Mouse (Mus musculus): ENCODE data around the gene Slc25a30.

The Slc25a30 gene

DNA sequence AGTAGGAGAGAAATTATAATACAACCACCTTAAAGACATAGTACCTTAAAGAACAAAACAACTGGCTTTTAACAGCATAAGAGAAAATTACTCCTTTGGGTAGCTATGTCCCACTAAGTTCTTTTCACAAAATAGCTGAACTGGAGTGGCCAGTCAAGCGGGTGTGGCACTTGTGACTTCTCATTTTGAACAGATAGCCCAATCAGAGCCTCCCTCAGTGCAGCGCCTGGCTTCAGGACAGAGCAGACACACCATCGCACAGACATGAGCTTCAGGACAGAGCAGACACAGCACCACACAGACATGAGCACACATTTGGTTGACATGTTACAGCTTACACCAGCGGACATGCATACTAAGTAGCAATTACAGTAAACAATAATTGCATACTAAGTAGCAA, 35.8 kb downstream of the Slc25a30 start:
- in situ Hi-C loops (cut with MboI; ENCODE audit: low sequenced_read_pairs) = no loop called here

DNA sequence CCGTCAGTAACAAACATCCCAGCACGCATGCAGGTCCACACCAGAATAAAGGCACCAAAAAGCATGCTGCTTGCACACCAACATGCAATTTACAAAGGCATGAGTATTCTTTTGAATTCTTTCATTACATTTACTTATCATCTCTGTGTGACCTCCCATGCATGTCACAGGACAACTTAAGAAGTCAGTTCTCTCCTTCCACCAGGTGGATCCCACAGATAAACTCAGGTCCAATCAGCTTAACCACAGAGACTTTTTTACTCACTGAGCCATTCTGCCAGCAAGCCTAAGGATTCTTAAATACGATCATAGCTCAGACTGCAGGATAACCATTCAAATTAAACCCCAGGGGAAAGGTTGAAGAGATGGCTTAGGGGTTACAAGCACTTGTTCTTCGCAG, 37.7 kb downstream of the Slc25a30 start:
- in situ Hi-C loops (cut with MboI; ENCODE audit: low sequenced_read_pairs) = loop anchor here (10.0 kb wide), 1 partner anchor 704 kb away; no protein-coding TSS in a partner anchor

DNA sequence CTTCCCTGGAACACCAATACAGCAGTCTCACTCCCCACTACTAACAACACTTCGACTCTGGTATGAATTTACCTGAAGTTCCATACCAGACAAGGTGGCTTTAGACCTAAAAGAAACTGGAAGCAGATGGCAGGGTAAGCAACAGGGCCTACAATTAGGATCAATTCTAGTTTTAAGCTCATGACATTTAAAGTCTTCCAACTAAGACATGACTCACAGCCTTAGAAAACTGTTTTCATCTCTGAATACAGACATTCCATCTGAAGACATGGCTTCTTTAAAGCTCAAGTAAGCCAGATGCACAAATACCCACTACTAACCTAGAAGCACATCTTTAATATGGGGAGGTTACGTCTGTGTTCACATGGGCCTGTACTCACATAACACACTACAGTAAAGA, 38.9 kb downstream of the Slc25a30 start:
- in situ Hi-C loops (cut with MboI; ENCODE audit: low sequenced_read_pairs) = loop anchor here (10.0 kb wide), 1 partner anchor 703 kb away; no protein-coding TSS in a partner anchor

DNA sequence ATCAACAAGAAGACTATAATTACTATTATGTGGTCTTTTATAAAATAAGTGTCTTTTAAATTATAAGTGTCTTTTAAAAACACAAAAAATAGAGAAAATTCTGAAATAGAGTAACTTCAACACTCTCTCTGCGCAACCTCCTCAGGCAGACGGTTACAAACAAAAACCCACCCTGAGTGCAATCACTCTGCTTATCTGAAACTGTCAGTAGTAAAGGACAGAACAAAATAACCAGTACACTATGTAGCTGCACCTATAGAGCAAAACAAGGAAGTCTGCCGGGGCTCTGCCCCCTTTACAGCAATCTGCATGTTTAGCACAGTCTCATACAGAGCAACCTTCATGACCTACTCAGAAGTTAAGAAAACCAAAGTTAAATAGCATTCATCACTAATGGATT, 44.9 kb downstream of the Slc25a30 start:
- in situ Hi-C loops (cut with MboI; ENCODE audit: low sequenced_read_pairs) = loop anchor here (10.0 kb wide), 1 partner anchor 697 kb away; no protein-coding TSS in a partner anchor

DNA sequence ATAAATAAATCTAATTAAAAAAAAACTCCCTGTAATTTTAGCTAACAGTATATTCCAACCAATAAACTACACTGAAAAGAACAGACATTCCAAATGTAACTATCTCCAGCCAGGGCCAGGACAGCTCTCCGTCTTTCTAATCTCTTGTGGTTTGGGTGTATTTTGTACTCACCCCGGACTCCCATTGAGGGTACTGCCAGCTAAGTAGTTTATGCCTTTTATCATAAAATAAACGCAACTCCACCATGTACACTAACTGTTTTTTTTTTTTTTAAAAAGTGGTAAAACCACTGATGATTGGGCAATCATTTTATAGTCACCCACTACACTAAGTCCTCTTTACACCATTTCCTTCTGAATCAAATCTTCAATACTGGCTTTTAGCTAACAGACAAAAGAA, 51.2 kb downstream of the Slc25a30 start:
- in situ Hi-C loops (cut with MboI; ENCODE audit: low sequenced_read_pairs) = no loop called here

DNA sequence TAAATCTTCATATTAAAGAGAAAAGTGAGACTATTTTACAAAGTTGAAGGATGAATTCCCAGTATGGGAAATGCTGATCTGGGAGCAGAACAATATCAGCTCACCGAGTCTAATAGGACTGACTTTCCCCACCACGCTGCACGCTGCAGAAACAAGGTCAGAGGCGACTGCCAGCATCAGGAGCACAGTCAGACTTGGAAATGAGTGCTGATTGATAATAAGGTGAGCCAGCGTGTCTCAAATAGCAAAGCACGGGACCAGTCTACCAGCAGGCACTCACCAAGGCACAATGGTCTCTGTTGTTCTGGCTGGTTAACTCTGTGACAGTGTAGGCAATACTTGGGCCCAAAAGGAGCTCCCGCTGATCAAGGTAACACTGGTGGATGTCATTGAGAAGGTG, 54.2 kb downstream of the Slc25a30 start:
- in situ Hi-C loops (cut with MboI; ENCODE audit: low sequenced_read_pairs) = no loop called here

DNA sequence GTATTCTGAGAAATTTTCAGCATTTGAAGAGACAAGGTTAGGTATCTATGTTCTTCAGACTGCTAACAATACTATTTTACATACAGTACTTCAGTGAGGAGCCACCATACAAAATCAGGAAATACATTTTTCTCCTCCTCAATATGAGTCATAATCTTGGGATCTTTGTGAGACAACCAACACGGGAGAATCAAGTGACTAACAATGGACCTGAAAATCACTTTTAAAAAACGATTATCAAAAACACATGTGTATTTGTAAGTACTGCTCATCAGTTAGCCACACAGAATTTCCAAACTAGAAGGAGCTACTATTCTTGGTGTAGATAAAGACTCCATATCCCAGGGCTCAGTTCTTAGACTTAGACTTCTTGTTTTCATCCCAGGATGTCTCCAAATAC, 55.5 kb downstream of the Slc25a30 start:
- in situ Hi-C loops (cut with MboI; ENCODE audit: low sequenced_read_pairs) = no loop called here

DNA sequence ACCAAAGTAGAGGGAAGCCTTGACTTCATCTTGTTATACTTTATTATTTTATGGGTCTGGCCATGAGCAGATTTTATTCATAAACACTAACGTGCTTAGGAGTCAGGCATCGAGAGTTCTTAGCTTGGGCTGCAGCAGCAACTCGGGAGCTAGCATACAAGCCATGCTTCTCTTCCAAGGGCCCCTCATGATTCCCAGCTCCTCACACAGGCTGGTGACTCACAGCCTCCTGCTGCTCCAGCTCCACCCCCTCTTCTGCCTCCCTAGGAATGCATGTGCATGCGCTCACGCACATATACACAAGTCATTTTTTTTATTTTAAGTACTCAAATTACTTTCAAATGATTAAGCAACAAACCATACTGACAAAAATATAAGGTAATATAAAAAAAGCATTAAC, 58.7 kb downstream of the Slc25a30 start:
- in situ Hi-C loops (cut with MboI; ENCODE audit: low sequenced_read_pairs) = no loop called here

DNA sequence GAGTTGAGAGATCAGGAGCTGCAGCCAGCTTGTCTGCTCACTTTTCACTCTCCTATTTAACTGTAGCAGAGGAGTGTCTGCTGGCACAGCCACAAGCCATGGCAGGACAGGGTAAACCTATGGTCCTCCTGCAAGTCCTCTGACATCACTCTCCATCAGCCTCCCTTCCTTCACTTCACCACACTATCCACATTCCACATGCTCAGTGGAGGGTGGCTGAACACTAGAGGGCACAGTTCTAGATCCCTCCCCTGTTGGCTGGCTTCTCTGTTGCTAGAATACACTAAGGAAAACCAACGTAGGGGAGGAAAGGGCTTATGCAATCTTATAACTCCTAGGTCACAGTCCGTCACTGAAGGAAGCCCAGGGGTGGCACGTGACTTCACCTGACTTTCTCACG, 59.8 kb downstream of the Slc25a30 start:
- in situ Hi-C loops (cut with MboI; ENCODE audit: low sequenced_read_pairs) = no loop called here

DNA sequence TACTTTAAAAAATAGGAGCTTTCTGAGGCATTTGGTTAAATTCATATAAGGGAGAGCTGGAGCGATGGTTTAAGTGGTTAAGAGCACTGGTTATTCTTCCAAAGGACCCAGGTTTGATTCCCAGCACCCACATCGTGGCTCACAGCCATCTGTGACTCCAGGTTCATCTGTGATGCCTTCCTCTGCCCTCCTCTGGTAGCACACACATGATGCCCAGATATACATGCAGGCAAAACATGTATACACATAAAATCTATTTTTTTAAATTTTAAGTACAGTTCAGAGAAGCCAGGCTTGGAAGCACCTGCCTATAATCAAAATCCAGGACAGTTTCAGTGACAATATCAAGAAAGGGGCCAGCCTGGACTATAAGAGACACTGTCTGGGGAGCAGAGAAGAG, 64.0 kb downstream of the Slc25a30 start:
- in situ Hi-C loops (cut with MboI; ENCODE audit: low sequenced_read_pairs) = no loop called here

DNA sequence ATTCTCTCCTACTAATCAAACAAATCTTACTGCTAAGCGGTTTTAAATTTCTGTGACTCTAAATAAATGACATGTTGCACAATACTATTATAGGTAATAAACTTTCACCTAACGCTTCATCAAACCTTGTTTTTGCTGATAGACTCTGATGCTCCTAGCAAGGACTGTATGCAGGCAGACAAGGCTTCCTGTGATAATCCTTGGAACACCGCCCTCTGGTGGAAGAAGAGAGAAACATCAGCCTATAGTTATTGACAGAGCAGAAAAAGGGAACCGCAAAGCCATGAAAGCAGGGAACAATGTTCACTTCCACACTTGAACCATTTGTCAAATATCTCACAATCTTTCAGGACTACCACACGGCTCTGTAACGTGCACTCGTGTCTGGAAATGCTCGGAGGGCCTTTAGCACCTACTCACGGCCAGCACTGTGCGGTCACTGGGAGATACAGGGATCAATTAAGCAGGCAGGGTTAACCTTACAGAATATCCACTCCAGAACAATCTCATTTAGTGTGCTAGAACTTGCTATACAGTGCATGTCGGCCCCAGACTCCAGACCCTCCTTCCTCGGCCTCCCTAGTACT, 64.8 kb downstream of the Slc25a30 start:
- in situ Hi-C loops (cut with MboI; ENCODE audit: low sequenced_read_pairs) = no loop called here

DNA sequence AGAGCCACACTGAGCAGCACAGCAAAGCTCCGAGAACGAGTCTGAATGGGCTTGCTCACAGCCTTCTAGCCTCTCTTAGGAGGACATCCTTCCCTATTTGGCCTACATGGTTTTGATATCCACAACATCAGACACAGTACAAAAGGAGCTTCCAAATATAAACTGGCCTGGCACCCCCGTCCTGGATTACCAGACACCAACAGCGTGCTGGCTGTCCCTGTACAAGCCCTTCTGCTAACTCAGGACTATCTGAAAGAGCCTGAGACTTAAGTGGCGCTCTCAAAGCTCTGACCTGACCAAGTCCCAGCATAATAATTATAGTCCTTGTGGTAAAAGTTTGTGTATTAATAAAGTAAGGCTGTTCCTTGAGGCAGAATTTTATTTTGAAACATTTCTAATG, 66.7 kb downstream of the Slc25a30 start:
- in situ Hi-C loops (cut with MboI; ENCODE audit: low sequenced_read_pairs) = no loop called here

DNA sequence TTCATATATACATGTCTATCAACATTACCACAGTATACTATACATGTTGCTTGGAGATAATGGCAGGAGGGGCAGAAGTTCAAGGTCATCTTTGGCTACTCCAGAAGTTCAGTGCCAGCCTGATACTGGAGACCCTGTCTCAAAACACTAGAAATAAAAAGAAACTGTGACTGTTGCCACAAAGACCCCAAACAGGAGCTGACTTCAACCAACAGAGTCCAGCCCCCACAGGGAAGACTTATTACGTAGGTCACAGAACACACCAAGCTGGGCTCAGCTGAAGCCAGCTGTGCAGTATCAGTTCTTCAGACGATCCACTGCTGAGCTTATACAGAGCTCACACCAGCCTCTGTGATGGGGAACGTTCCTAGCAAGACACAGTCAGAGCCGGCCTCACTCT, 70.4 kb downstream of the Slc25a30 start:
- in situ Hi-C loops (cut with MboI; ENCODE audit: low sequenced_read_pairs) = loop anchor here (10.0 kb wide), 1 partner anchor 502 kb away; no protein-coding TSS in a partner anchor

DNA sequence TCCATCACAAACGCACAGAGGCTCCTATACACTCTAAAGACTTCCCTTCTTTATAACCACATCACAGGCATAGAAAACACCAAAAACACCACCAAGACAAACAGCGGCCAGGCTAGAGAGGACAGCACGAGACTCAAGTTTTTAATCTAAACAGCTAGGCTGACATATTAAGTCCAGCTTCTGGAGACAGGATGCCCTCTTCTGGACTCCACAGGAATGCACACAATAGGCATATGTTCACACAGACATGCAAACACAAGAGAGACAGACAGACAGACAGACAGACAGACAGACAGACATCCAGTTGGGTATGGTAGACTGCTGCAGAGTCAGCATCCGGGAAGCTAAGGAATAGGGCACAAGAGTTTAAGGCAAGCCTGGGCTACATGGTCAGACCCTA, 73.2 kb downstream of the Slc25a30 start:
- in situ Hi-C loops (cut with MboI; ENCODE audit: low sequenced_read_pairs) = loop anchor here (10.0 kb wide), 1 partner anchor 499 kb away; no protein-coding TSS in a partner anchor

DNA sequence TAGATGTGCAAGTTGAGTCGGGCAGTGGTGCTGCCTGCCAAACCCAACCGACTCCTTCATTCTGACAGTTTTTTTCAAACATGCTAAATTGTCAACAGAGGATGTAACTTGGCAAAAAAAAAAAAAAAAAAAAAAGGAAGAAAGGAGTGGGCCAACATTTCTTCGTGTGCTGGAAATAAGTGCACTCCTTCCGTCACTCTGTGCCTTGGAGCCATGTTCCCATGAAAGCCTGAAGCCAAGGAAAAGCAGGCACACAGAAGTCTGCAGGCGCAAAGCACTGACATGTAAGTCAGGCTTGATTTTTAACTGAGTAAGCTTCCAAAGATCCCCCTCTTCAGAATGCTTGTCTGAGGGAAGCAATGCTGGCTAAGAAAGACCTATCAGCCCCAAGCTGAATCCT, 74.2 kb downstream of the Slc25a30 start:
- in situ Hi-C loops (cut with MboI; ENCODE audit: low sequenced_read_pairs) = loop anchor here (10.0 kb wide), 1 partner anchor 498 kb away; no protein-coding TSS in a partner anchor

DNA sequence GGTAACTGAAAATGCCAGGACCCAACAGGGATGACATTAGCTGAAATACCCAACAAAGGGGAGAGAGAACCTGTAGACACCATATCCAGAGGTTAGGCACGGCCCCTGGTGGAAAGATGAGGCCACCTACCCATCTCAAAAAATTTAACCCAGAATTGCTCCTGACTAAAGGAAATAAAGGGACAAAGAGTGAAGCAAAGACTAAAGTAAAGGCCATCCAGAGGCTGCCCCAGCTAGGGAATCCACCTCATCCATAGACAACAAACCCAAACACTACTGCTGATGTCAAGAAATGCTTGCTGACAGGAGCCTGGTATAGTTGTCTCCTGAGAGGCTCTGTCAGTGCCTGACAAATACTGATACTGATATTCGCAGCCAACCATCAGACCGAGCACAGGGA, 75.1 kb downstream of the Slc25a30 start:
- in situ Hi-C loops (cut with MboI; ENCODE audit: low sequenced_read_pairs) = loop anchor here (10.0 kb wide), 1 partner anchor 497 kb away; no protein-coding TSS in a partner anchor
